Mouse (Mus musculus) retina, adult 2 months (tissue): ENCODE results near the gene Rasgef1b.

Experiments used
- DNase-seq: peaks from one replicate; pipeline ENCODE4 v3.0.0-alpha.2; 2012; ENCODE audit warnings: low read depth, low spot score

The Rasgef1b gene

DNA sequence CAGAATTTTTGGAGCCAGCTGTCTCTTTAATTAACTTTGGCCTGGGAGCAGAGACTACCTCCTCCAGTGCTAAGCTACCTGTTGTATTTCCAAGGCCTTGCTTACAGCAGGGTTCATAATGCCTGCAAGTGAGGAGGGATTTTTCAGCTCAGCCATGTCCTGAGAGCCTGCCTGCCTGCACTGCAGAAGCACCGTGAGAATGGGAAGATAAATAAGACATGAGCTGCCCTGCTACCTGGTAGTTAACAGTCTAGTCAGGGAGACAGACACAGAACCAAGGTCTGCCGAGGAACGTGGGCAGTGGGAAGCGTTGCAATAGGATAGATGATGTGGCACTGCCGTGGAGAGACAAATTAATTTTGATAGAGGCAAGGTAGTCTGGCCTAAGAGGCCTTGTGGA is 277.4 kb downstream of the Rasgef1b start:
- DNase-seq, result no peak

DNA sequence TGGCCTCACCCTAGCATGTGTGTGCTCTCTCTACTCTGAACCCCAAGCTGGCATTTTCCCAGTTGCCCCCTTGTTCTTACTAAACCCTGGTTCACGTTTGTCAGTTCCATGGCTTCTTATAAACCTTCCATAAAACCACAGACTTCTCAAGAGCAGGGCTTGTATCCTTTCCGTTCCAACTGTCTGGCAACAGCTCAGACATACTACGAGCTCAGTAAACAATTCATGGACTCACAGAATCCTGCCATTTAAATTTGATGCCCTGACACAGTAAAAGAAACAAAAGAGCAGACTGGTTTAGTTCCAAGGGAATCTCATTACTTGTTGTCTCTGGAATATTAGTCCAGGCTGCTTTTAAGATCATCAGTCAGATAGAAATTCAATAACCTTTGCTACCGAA is 277.9 kb downstream of the Rasgef1b start:
- no peak for DNase-seq

DNA sequence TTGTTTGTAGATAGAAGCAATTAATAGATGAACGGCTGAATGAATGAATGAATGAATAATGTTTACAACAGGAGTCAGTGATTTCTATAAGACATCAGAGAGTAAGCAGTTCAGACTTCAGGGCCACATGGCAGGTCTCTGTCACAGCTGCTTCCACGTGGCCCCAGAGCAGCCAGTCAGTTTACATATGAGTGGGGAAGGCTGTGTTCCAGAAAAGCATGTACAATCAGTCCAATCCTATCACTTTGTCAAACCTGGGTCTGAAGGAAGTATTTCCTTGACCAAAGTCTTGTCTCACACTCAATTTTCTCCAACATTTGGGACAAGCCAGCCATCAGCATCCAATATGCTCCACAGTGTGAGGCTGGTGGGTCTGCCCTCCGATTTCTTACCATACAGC is 278.4 kb downstream of the Rasgef1b start:
- no peak for DNase-seq

DNA sequence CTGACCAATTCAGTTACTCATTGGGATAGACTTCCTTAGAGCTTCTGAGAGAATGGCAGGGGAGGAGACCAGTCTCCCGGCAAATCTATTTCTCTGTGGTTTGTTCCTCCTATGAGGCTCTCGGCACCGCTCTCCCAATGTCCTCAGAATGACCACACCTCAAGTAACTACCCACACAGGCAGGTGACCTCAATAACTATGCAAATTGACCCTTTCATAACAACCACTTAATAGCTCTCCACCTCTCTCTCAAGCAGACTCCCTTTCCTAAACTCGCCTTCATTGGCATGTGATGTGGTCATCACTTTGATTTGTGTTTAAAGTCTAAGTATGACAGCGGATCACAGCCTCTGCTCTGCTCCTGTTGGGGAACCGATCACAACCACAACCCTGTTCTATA is 281.4 kb downstream of the Rasgef1b start:
- no peak for DNase-seq

DNA sequence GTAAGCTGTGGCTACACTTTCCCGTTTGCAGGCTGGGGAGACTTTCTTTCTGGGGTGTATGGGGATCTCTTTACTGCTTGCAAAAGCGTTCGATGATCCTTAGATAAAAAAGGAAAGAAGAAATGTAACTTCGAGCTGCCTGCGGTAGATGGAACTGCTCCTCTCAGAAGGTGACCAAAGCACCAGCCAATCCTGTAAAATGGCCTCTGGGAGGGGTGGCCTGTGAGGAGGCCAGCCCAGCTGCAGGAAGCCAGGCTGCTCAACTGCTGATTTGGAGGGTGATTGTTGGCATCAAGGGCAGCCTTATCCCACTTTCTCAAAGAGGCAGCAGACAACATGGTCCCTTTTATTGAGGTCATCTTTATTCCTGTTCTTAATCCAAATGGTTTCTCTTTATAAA is 283.6 kb downstream of the Rasgef1b start:
- DNase-seq, result no peak

DNA sequence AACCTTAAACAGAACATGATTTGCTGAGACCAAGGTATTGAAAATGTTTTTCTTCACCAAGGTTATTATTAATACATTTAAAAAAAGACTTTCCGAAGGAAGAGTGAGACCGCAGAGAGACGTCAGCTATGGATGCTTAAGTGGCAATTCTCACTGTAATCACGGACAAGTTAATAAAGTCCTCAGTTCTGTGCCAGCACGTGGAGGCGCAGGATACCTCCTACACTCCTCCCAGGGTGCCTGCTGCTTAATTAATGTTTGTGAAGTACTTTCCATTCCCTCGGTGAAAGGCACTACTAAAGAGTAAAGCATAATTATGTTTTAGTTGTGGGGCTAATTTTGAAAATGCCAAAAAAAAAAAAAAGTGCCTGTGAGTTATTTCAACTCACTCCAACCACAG is 284.1 kb downstream of the Rasgef1b start:
- DNase-seq, result no peak

DNA sequence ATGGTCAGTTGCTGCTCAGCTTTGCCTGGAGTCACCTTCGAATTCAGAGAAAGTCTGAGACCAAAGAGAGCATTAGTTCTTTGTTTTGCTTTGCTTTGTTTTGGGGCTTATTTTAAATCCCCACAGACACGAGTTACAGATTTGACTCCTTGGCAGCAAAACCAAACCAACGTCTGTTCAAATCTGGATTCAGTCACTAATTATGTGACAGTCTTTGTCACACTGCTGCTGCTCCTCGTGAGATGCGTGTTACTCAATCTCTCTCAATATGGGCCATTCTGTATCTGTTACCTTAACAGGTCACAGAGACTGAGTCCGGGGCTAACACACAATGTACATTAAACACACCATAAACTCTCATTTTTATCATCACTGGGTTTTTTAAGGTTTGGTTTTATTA is 288.8 kb downstream of the Rasgef1b start:
- DNase-seq, result no peak

DNA sequence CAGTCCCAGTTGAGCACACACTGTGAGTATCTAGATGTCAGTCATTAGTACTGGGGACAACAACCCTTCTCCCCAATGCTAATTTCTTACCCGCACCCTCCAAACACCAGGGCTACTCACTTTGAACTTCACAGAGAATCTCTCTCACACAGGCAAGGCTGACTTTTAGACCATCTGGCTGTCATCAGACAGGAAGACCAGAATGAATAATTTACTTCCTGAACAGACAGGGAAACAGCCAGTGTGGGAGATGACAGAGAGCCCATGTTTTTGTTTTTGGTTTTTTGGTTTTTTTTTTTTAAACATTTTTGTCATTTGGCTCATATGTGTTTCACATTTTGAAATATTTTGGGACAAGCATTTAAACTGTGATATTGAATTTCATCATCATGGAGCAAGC is 290.3 kb downstream of the Rasgef1b start:
- DNase-seq, result no peak

DNA sequence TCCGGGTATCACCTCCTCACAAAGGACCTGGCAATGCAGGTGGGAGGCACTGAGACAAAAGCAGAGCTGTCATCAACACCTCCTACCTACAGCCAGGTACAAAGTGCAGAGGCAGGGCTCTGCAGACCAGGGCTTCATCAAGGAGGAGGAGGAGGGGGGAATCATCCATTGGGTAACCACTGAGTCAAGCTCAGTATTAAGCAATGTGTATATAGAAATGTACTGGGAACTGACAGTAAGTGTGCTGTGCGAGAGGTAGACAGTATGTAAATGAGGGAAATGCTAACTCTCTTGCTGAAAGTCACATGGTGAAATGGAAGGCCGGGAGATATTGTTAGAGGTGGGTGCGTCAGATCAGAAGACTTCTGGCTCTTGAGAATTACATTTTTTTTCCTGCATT is 294.6 kb downstream of the Rasgef1b start:
- DNase-seq, result no peak

DNA sequence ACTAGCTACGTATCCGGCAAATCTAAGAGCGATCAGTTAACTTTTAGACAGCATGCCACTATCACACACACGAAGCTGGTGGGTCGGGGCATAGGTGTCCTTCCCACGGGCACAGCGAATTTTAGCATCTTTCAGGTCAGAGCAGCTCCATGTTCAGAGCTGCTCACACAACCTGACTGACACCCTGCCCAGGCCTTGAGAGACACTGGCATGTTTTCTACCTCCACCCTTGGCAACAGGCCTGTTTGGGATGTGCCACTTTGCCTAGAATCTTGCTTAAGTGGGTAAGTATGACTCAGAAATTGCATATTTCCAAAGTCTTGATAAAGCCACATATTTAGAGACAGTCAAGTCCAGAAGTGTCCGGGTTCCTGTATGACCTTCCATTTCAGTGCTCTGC is 296.4 kb downstream of the Rasgef1b start:
- no peak for DNase-seq

DNA sequence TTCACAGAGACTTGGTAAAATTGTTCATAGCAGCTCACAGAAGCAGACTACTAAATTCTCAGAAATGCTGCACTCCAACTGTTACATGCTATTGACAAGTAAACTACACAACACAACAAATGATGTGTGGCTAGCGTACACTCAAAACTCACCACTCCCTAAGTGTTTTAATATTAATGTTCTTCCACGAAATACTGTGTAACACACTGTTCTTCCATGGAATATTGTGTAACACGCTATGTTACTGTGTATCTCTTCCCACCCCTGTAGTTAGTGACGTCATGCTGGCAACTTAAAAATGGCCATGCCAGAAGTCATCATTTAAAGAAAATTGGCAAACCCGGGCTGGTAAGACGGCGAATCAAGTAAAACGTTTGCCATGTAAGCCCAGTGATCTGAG is 299.6 kb downstream of the Rasgef1b start:
- no peak for DNase-seq

DNA sequence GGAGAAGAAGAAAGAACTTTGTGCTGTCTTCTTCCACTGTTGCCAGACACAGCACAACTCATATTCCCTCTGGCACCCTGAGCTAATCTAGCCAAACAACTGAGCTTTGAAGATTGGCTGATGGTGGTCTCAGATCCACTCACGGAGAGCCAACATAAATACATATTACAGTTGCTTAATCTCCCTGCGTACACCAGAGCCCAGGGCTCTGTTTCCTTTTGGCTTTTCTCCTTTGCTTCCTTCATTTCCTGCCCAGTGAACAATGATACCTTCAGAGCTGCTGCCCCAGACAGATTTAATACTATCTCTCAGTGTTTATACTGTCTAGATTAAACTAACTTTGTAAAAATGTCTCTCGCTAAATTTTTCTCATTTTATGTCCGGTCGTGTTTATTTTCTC is 300.2 kb downstream of the Rasgef1b start:
- no peak for DNase-seq

DNA sequence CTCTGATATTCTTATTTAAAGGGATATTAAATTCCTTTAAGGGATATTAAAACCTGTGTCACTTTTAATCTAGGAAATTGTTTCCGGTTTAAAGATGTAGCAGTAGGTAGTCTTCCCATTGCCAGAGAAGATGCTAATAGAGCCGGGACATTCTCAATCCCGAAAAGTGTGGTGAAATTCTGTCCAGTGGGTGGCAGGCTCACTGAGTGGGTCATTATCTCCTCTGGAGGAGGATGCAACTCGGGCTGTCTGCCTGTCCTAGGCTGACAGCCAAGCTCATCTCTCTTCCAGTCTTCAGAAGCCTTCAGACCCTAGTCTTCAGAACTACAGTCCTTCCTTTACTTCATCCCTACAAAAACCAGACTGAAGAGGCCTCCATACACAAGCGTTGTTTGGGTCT is 305.6 kb downstream of the Rasgef1b start:
- DNase-seq, result no peak

DNA sequence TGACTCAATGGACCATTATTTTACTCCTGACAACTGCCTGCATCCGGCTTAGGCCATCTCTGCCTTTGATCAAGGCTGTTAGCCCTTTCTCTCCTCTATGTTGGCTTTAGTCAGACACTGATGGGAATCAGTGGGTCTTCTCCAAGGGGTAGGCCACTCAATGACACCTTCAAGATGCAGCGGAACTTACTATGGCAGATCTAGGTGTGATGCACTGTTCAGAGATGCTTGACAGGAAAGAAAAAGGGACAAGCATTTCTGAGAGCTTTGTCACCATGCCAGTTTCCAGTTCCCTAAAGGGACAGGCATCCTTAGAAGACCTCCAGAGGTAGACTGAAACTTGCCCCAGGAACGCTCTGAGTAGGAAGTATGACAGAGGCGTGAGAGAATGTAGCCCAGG is 306.0 kb downstream of the Rasgef1b start:
- DNase-seq, result no peak

DNA sequence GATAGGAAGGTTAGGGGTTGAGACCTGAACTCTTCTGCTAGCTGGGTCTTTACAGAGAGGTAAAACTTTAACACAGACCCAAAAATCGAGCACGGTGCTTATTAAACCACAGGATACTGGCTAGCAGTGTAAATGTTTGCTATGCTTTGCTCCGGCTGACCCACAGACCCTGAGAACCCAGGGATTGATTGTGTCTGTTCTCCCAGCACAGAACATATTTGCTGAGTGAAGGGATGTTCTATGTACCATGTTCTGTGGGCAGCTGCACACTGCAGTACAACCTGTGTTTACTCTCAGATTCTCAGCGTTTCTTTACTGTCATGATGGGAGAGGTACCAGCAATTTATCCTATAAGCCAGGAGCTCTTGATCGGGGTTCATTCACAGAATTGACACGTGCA is 306.8 kb downstream of the Rasgef1b start:
- DNase-seq, result no peak

DNA sequence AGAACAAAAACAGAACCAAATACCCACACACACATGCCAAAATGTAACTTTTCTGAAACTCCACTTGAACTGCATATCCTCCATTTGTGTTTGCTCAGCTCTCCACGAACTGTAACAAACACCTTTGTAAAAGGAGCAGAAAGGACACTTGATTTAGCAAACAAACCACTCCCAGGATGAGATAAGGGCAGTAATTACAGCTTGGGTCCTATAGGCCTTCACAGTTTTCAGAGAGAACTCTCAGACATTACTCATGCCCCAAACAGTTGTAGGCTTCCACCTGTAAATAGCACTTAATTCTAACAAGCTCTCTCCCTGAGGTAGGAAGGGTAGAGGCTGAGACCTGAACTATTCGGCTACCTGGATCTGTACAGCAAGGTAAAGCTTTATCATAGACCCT is 309.0 kb downstream of the Rasgef1b start:
- no peak for DNase-seq

DNA sequence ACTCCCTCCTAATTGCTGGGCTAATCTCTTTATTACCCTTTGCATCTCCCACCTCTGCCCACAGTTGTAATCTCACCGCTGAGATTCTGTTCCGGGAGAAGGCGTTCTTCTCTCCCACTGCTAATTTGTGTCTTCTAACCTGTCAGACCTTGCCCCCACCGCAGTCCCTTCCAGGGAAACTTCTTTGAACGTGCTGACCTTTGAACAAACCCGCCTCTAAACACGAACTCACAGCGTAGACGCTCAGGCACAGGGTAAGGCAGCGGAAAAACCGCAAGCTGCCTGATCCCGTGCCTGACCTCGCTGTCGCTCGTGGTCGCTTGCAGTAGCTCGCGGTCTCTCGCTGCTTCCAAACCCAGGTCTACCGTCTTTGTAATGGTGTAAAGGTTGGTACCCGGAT is 312.0 kb downstream of the Rasgef1b start:
- DNase-seq, result no peak

DNA sequence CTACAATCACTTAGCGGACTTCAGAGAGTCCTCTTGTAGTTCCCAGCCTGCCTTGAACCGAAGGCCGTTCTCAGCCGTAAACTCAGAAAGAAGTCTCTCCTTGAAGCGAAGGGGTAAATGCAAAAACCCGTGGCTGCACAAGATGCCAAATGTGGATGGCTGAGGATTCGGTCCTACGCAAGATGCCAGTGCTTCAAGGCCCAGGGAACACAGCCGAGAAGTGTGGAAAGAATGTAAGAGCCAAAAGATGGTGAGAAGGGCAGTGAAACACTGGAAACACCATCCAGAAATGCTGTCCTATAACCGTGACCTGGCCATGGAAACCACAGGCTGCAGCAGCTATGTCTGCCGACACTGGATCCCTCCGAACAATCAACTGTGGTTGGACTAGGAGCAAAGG is 313.2 kb downstream of the Rasgef1b start:
- no peak for DNase-seq

DNA sequence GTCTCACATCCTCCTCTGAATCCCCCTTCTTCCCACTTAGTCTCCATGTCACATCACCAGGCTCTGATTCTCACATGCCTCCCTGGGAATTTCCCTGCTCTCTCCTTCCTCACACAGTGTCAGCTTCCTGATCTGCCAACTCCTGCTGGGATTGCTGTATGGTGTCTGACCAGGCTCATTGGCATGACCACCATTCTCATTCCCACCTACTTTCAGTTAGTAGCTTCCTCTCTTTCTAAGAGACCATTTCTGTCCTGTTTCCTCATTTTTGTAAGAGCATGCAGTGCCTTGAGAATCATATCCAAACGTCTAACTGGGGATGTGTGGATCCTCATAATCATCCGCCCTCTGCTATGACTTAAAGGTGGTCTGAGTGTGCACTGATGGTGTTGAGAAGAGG is 313.8 kb downstream of the Rasgef1b start:
- no peak for DNase-seq

DNA sequence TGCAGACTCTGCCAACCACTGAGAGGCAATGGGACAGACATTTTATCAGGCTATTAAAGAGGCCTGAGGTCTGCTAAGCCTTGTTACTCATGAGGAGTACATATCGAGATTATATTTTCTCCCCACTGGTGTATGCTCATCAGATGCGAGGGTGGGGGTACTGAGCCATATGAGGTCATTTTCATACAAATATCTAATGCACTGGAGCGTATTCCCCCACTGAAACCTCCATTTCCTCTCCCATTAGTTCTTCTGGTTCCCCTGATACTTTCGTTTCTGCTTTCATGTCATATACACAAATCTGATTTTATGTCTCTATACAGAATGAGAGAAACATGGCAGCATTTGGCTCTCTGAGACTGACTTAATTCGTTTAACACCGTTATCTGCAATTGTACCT is 314.6 kb downstream of the Rasgef1b start:
- DNase-seq, result no peak

DNA sequence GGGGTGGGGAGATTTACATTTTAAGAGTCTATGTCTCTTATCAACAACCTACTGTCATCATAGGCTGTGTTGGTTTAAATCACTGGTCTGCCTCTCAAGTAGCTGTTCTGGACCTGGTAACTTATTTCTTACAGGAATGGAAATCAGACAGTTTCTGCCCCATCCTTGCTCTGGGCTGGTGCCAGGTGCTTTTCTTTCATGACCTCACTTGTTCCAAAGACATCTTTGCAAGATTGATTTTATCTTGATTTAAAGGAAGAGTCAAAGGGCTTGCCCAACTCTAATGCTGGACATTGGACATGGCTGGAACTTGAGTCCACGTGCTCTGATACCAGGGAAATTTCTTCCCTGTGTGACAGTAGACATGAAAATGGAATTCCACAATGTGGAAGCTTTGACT is 315.0 kb downstream of the Rasgef1b start:
- DNase-seq, result no peak

DNA sequence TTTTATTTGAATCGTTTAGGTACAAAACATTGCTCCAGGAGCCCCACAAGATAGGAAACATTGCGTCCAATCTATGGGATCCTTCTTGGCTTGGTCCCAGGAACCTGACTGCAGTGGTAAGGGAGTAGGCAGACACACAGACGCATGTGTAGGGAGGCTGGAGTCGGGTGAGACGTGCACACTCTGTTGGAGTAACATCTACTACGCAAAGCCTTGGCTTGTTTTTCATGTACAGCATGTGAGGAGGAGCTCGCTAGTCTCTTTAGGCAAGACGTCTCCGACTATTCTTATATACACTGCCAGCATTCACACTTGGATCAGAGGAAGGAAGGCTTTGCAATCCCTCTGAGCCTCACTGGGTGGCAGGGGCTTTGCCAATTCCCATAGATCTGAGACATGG is 315.5 kb downstream of the Rasgef1b start:
- DNase-seq, result no peak

DNA sequence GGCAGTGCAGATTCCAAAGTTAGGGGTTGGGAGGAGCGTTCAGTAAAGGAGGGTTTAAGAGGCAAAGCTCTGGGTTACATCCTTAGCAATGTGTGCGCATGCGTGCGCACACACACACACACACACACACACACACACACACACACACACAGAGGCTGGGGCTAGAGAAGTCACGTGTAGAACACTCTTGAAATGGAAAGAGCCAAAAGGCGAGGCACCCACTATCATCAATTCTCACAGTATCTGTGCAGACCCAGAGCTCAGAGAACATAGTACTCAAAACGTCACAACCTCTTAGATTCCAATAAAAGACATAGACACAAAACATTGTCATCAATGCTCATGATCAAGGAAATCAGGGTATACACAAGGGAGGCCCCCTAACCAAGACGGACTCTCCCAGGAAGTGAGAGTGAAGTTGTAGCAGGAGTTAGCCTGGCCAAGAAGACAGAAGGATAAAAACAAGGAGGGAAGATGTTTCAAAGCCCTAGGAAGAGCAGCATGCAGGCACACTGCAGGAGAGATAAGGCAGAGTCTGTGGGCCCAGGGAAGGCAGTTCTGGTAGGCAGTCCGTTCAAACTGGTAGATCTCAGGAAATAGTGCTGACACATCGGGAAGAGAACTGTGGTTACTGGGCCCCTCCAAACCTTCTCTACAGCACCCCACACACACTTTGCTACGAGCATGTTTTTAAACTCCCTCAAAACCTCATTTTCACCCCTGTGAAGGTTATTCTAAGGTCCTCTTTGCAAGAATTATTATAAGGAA is 324.3 kb downstream of the Rasgef1b start:
- DNase-seq, result no peak

DNA sequence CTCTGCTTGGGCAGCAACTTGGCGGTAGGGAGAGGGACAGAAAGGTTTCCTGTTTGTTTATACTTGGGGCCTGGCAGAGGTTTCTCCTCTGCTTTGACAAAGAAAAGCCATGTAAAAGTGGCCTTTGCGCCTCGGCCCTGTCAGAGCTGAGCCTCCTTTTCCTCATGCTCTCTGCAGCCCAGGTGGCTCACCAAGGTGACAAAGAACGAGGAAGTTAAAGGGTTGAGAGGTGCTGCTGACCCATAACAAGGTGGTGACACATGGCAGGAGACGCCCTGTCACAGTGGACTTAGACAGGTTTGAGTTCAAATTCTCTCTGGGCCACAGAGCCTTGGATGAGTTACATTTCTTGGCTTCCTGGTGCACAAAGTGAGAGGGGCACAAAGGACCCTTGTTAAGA is 325.5 kb downstream of the Rasgef1b start:
- no peak for DNase-seq
